Mouse (Mus musculus): ENCODE measurements around the gene Ppip5k1. TPM values are rescaled to one million over a fixed set of nuclear protein-coding genes. Genes with fewer than 3 reads are reported as not detected.
A peak's percentile ranks its signal among the peaks of the same experiment; 100 is the strongest.
"Not testable (repeated sequence)": the region's sequence is repeated elsewhere in the genome, so short reads cannot be mapped to it uniquely, and the experiment has no call there.

Ppip5k1 gene
- 10 to 100 TPM; 24.4 to 24.8 TPM for total RNA-seq (2021)
- long read RNA-seq, experiment 1, partial matches to known transcripts: 2 of 9 reads
- long read RNA-seq, experiment 1, other reads (novel, unspliced or antisense): 7 of 9 reads
- long read RNA-seq, experiment 2, partial matches to known transcripts: 5 of 14 reads
- long read RNA-seq, experiment 2, other reads (novel, unspliced or antisense): 9 of 14 reads

DNA sequence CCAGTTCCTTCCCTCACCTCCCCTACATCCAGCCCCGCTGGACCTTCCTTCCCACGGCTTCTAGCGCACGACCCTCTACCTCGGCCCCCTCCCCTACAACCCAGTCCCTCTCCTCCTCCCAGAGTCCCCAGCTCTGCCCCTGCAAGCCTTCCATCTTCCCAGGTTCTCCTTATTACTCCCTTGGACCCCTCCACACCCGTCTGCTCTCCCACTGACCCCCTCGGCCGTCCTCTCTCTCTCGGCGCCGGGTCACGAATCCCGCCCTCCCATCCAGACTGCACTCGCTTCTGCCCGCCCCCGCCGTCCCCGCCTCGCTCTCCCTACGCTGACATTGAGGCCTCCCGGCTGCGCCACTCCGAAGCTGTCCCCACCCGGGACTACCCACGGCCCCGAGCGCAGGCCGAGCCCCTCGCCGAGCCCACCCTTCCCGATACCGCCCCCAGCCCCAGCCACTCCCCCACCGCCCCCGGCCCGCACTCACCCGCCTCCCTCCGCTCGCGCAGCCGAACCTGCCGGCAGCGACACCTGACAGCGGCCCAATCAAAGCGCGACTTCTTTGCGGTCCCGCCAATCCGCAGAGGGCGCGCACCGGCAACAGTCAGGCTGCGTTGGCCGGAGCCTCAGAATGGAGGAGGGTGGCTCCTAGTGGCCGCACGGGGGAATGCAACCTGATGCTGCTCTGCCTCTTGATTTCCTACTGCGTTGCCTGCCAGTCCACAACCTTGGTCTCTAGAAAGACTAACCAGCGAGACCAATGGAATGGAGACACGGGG is at the start of gene Ppip5k1:
Ppip5k1 (minus strand) TSS at position 577 of the 773 bp plus-strand sequence.
- DNase-seq: peak; percentile 96

DNA sequence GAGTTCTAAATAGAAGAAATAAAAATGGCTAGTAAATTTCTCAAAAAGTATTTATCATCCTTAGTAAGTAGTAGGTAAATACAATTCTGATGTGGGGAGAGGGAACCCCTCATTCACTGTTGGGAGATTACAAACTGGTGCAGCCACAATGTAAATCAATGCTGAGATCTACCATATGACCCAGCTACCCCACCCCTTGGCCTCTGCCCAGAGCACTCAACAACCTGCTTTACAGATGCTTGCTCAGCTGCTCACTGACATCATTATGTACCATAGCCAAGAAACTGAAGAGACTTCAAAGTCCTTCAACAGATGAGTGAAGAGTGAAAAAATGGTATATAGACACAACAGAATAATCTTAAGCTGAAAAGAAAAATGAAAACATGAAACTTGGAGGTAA is 48.1 kb upstream of the Ppip5k1 start:
- DNase-seq: no peak

DNA sequence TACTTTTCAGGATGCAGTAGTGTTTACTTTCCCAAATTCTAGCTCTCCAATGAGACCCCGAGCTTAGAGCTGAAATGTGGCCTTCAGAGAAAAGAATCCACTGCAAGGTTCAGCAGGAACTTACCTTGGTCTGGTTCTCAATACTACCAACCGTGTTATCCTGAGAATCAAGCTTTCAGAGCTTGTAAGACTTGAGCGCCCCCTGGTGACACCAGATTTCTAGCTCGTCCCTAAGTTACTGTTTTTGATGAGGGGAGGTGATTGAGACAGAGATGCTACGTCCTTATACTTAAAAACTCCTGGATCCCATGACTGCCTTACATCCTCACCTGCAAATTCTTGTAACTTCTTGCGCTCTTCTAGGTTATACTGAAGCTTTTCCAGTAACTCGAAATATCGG is 41.4 kb upstream of the Ppip5k1 start:
- DNase-seq: peak; percentile 89

DNA sequence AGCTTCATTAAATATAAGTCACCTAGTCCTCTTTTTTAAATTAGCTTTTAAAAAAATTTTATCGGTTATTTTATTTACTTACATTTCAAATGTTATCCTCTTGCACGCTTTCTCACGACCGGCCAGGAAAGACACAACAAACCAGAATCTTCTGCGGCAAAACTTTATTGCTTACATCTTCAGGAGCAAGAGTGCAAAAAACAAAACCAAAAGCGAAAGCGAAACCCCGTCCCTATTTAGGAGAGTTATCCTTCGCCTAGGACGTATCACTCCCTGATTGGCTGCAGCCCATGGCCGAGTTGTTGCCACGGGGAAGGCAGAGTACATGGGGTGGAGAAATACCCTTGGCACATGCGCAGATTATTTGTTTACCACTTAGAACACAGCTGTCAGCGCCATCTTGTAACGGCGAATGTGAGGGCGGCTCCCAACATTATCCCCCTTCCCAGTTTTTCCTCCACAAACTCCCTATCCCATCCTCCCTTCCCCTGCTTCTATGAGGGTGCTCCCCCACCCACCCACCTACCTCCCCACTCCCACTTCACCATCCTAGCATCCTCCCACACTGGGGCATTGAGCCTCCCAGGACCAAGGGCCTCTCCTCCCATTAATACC is 31.9 kb upstream of the Ppip5k1 start, which contains the start of gene Strc:
Strc (minus strand) TSS at position 208 of the 615 bp plus-strand sequence.
- not testable (repeated sequence) for DNase-seq

DNA sequence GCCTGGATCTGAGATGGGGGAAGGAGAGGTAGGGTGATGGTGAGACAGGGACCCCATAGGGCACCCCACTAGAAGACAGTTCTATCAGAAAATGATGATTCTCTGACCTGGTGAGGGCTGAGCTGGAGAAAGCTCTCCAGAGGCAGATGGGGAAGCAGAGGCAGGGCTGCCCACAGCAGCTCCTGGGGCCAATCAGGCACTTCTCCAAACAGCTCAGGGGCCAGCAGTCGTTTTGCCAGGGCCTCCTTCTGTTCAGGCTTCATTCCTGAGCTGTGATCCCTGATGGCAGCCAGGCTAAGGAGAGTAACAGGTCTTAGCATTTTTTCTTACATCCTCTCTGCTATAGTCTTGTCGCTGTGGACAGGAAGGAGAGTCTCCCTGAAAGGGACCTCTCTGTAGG is 19.6 kb upstream of the Ppip5k1 start:
- DNase-seq: no peak

DNA sequence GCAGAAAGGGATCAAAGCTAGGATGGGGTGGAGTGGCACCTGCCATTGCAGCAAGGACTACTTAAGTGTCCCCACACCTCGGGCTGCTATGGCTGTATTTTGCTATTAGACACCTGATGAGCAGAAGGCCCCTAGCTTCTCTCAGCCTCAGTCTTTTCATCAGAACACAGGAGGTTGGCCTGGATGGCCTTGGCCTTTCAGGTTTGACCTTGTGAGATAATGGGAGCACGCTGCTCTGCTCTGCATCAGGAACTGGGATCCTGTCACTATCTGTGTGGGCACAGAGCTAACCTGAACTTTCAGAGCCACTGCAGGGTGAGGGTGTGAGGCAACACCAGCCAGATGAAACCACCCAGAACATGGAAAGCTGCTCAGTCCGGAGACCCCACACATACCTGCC is 17.1 kb upstream of the Ppip5k1 start:
- no peak for DNase-seq

DNA sequence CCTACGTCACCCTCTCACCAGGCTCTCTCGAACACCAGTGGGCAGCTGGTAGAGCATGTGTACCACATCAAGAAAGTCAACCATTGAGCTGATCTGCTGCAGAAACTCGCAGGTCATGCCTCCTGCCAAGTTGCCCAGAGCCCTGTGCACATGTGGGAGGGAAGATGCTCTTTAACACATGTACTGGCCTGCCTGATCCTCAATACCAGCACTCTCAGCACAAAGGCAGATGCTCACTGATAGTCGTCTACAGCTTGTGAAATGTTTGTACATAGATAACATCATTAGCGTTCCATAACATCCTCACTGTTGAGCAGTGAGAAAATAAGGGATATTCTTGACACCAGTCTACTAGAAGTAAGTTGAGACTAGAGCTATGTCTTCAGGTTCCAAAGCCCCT is 15.7 kb upstream of the Ppip5k1 start:
- no peak for DNase-seq

DNA sequence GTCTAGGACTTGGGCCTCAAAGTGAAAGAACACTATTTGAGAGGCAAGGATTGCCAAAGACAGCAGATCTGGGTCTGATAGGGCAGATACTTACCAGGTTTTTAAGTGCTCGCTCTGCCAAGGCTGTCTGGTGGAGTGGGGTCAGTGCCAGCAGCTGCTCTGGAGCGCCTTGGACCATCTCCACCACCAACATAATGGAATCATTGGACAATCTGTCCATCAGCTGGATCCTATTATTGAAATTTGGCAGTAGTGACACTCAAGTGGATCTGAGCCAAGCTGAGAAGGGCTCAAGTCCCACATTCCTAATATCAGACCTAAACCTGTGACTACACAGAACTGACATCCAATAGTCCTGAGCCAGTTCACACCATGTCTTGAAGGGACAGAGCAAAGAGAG is 13.6 kb upstream of the Ppip5k1 start:
- DNase-seq: no peak

DNA sequence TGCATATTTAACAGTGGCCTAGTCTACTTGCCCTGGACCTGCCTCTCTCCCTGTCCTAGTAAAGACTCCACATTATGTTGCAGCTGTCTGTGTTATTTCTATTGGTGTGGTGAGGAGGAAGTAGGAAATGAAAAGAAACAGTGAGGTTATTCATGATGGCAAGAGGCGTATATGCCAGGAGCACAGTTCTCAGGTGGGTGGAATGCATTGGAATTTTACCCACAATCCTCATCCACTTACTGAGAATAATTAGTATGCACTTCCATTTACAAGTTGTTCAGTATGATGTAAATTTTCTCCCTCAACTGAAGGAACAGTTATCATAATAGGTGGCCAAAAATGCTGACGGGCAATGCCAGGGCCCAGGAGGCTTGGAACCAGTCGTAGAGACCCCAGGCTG is 8.5 kb upstream of the Ppip5k1 start:
- no peak for DNase-seq

DNA sequence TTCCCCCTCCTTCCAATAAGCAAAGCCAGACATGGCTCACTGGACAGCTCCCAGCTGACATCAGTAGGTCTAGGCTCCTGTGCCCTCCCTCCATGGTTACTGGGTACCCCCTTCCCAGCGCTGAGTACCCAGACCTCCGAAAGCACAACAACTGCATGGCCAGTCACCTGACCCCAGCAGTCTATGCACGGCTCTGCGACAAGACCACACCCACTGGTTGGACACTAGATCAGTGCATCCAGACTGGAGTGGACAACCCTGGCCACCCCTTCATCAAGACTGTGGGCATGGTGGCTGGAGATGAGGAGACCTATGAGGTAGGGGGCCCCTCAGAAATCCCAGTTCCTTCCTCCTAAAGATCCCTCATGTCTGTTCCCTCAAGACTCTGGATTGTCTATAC is 4.3 kb upstream of the Ppip5k1 start:
- no peak for DNase-seq

DNA sequence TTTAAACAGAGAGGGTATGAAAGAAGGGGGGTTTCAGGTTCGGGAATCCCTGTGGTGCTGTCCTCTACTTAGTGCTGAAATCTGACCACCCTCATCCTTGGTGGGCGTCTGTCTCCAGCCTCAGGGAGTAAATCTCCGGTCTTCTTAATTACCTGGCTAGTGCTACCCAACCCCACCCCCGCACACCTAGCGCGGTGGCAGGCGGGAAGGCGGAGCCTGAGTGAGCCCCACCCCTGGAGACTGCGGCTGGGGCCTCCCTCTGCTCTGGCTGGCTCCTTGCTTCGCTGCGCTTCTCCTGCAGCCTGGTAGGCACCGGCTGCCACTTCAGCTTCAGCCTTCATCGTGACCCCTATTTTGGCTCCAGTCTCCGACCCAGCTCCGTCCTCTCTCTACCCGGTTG is 3.2 kb upstream of the Ppip5k1 start:
- no peak for DNase-seq

DNA sequence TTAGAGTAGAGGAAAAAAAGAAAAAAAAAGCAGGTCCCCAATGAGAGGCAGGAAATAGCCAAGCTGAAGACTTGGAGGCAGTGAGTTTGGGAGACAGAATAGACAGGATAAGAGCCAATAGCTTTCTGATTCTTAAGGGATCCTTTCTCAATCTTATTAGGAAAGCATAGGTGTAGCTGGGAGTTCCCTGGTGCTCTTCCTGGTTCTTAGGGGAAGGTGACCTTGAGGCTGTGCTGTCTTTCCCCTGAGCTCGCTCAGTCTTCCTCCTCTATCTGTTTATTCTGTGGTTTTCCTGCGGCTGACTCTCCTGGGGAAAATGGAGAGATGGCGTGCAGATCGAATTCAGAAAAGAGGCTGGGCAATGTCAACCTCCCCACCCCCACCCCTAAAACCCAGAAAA is 2.8 kb upstream of the Ppip5k1 start:
- DNase-seq: no peak

DNA sequence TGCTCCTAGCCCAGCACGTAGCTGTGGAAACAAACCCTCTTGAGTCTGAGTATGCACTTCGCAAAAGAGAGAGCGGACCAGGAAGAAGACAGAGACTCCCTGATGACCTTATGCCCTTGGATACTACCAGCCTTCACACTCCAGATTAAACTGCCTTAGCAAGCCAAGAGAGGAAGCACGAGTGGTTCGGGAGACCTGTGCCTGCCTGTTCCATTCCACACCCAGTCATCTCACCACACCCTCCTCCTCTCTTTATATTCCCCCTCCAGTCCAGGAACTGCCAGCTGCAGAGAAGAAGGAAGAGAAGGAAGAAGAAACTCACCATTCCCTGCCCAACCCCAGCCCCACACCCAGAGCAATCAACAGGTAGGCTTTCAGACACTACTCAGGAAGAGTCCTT is 2.3 kb upstream of the Ppip5k1 start, which contains the start of gene Ckmt1:
Ckmt1 (plus strand) TSS at position 221 of the 400 bp plus-strand sequence.
- no peak for DNase-seq

DNA sequence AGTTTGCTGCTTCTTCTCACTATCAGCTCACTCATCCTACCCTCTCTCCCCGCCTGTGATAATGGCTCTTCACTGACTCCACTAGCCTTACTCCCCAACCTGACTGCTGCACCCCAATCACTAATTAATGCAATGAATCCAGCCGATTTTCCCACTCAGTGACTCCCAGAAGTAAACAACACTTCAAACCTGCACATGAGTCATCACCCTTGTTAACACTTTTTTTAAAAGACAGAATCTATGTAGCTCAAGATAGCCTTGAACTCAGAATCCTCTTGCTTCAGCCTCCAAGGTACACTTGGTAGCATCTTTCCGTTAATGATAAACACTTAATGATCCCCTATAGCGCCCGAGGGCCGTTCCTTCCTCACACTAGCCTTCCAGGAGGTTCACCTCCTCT is 818 bp downstream of the Ppip5k1 start:
- DNase-seq: no peak

DNA sequence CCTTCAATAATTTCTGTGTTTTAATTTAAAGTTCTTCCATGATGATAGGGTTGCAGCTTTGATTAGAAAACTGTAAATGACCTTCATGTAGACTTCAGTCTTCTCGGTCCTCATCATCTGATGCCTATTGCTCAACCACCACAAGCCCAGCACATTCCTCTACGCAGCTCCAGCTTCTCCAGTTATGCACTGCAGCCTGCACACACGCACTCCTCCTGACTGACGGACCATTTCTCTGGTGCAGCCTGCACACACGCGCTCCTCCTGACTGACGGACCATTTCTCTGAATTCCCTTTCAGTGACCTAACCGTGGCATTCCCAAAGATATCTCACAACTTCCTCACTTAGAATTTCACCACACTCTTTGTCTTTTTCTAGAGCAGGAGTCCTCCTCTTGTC is 2.0 kb downstream of the Ppip5k1 start:
- DNase-seq: no peak

DNA sequence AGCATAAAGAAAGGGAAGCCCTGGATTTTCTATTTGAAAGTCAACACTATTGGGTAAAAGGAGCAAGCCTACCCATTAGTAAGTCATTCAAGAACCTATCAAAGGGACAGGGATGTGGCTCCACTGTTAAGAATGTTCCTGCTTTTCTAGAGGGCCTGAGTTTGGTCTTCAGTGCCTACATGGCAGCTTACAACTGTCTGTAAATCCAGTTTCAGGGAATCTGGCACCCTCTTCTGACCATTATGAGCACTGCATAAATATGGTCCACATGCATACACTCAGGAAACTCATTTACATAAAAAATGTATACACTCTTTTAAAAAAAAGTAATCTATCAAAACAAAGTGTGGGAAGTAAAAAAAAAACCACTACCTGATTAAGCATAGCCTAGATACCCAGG is 16.1 kb downstream of the Ppip5k1 start:
- no peak for DNase-seq

DNA sequence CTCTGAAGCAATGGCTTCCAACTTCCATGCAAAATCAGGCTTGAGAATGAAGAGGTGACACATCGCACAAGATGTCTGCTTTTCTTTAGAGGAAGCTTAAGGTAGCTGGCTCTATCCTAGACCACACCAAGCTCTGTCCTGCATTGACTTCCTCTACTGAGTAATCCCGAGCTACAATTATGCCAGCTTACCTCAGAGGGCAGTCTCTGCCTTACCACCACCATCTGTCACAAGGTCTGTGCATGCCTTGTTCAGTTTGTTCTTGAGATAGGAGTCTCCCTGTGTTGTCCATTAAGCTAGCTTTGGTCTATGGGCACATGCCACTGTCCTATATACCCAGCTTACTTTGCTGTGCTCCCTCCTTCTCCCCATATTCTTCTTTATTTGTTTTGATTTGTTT is 25.7 kb downstream of the Ppip5k1 start:
- no peak for DNase-seq

DNA sequence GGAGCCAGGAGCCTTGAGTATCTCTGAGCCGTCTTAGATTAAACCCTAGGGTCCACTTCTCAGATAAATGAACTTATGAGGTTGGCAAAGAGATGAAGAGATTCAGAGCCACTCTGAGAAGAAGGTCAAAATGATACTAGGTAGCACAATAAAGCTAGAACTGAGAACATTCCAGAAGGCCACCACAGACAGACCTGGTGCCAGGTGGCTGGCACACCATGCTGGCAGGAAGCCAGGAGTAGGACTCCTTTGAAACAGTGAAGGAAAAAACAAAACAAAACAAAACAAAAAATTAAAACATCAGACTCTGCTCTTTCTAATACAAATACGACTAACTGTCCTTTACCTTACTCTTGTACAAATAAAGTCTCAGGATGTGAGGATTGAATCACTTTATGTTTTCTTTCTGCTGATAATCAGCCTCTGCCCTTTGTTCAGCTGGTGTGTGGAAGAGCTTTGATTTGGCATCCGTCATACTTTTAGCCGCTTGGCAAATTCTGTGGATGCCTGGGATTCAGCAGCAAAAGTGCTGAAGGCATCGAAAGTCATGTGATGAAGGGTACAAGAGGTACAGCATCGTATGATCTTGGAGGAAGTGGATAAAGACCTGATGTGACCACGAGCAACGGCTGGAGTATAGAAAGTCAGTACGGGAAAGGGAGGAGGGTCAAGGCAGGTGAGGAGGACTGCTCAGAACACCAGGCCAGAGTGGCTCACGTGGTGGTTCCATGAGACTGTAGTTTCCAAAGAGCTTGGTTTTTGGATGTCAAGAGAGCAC is 31.3 kb downstream of the Ppip5k1 start:
- no peak for DNase-seq

DNA sequence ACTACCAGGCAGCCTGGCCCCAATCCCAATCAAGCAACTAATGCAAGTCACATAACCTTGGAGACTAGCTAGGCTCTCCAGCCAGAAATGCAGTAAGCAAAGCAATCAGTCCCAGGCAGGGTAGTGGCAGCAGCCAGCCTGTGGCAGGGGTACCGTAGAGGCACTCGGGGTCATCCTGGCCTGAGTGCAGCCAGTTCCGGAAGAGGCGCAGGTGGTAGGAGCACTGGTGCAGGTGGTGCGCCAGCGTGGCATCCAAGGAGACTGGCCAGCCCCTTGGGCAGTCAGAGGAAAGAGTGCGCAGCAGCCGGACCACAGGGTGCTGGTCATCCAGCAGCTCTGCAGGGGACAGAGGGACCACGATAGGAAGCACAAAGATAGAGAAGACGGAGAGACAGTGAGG is 32.2 kb downstream of the Ppip5k1 start:
- no peak for DNase-seq

DNA sequence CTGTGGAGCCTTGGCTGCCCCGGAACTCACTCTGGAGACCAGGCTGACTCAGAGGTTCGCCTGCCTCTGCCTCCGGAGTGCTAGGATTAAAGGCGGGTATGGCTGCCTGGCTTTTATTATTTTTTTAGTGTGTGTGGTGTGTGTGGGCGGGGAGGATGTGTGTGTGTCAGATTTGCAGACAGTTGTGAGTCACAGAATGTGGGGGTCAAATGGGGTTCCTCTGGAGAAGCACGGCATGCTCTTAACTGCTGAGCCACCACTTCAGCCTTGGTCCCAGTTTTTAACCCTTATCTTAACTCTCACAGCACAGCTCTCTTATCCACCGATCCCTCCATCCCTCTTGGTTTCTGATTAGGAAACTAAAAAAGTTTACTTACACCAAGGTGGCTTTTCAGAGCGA is 38.9 kb downstream of the Ppip5k1 start:
- no peak for DNase-seq

DNA sequence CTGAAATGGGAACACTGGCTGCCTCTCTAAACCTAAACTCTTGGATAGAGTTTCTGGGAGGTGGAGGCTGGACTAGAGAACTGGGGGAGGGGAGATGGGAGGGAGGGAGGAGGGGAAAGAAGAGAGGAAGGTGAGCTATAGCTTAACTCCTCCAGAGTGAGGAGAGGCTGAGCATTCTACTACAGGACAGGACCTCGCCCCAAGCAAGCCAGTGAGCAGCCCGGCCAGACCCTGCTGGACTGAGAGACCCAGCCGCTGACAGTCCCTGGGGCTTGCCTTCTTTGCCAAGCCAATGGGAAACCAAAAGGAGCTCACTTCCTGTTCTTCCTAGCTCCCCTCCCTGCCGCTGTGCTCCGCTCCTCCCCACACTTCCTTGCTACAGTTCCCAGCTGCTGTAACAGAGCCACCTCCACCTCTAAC is 46.2 kb downstream of the Ppip5k1 start:
- DNase-seq: no peak

DNA sequence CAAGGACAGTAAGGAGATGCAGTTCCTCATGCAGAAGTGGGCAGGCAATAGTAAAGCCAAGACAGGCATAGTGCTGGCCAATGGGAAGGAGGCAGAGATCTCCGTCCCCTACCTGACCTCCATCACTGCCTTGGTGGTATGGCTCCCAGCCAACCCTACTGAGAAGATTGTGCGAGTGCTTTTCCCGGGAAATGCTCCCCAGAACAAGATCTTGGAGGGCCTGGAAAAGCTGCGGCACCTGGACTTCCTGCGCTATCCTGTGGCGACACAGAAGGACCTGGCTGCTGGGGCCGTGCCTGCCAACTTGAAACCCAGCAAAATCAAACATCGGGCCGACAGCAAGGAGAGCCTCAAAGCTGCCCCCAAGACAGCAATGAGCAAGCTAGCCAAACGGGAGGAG is 55.2 kb downstream of the Ppip5k1 start:
- no peak for DNase-seq

DNA sequence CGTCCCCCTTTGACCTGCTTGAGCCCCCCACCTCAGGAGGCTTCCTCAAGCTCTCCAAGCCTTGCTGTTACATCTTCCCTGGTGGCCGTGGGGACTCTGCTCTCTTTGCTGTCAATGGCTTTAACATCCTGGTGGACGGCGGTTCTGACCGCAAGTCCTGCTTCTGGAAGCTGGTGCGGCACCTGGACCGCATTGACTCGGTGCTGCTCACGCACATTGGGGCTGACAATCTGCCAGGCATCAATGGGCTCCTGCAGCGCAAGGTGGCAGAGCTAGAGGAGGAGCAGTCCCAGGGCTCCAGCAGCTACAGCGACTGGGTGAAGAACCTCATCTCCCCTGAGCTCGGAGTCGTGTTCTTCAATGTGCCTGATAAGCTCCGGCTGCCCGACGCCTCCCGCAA is 55.7 kb downstream of the Ppip5k1 start:
- no peak for DNase-seq
